Mouse (Mus musculus): ENCODE results near the gene Cpt1a. TPM values are rescaled to one million over a fixed set of nuclear protein-coding genes. Genes with fewer than 3 reads are reported as not detected.
A peak's percentile ranks its signal among the peaks of the same experiment; 100 is the strongest.

Cpt1a gene
- 7.0 and 8.3 TPM in 2 replicates for polyA plus RNA-seq (2016; fragmentation: Nextera tagmentation; extraction: Ambion mirVana)

DNA sequence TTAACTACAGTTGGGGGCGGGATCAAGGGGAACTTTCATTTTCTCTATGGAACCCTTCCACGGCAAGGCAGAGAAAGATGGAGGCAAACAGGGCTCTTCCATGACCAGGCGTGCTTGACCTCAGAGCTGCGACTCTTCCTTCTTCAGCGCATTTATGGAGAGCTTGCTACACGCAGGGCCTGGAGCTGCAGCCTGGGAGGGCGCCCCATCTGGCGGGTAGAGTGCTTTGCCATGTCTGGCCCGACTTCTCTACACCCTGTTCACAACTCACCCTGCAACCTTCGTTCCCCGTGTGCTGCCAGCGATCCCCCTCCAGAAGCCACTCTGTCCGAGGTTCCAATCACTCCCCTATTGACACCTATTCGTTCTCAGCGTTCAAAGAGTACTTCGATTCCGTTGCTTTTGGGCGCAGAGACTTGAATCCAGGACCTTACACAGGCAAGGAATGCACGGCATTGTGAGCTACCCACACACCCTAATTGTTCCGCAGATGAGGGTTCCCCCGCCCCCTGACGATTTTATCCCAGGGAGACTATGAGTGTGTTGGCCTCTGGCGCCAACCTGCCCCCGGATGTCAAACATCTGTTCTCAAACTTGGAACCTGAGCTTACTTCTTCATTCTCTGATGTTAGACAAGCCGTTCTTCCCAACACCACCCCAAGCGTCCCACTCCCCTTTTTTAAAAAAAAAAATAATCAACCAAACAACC lies at the start of gene Cpt1a:
Cpt1a (plus strand) TSS at position 74 of the 709 bp plus-strand sequence.
- 2% methylated on average over 26 of the region's 26 CpGs for WGBS (ENCODE audit: insufficient replicate concordance)
- Histone ChIP-seq H3K4me3 (peak within 1 kb of the TSS; percentile 70), H3K9ac (peak within 1 kb of the TSS; percentile 79), H3K27me3 (replicated peaks) (no peaks in the 10 kb centered on the region), H3K9me3 (replicated peaks) (no peaks in the 10 kb centered on the region), H3K27ac (peak within 1 kb of the TSS; percentile 87), H3K36me3 (no peaks in the 10 kb centered on the region), H3K4me2 (peak within 1 kb of the TSS; percentile 100), H3K4me1 (peaks cover 56% of the 10 kb centered on the region)
- peak; percentile 32 for ATAC-seq

- Histone ChIP-seq H3K27ac (no peak overlapping the region), H3K4me1 (no peaks in the 10 kb centered on the region), H3K9me3 (replicated peaks) (no peaks in the 10 kb centered on the region), H3K36me3 (peaks cover 98% of the 10 kb centered on the region), H3K4me3 (no peak overlapping the region), H3K27me3 (replicated peaks) (no peaks in the 10 kb centered on the region), H3K4me2 (no peak overlapping the region), H3K9ac (no peak overlapping the region)
- 82% methylated on average over 9 of the region's 9 CpGs for WGBS (ENCODE audit: insufficient replicate concordance)
- no peak for ATAC-seq
These were observed 48.8 kb upstream of the Cpt1a start for GRCm38 (mm10) chr19:3273331-3273730.

DNA sequence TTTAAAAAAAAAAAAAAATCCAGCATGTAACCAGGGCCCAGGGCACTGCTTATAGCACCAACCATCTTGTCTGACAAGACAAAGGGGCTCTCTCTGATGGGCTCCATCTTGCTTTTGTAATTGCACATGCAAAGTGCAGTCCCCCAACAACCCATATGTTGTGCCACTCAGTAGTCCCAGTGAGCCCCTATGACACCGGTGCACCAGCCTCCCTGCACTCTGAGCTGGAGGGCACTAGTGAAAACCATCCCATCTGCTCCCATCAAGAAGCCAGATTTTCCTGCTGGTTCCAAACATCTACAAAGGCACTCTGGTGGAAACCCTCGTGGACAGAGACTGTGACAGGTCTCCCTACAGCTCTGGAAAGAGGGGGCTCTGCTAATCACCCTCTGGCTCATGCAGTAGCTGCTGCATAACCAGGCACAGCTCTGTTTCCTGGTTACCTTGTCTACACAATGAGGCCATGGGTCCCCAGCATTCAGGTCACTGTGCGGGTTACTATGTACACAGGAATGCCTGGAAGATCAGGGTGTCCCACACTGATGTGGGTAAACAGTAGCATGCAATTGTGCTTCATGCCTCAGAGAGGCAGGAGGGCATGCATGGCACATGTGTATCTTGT lies 46.3 kb upstream of the Cpt1a start:
- Histone ChIP-seq H3K4me2 (no peak overlapping the region), H3K4me3 (no peak overlapping the region), H3K9ac (no peak overlapping the region), H3K9me3 (replicated peaks) (no peaks in the 10 kb centered on the region), H3K27ac (no peak overlapping the region), H3K36me3 (peaks cover 96% of the 10 kb centered on the region), H3K4me1 (no peaks in the 10 kb centered on the region), H3K27me3 (replicated peaks) (no peaks in the 10 kb centered on the region)
- ATAC-seq = 0 out of 2 replicates have a peak, but pooled peaks have one; percentile 35
- 75% methylated on average over 3 of the region's 3 CpGs for WGBS (ENCODE audit: insufficient replicate concordance)

DNA sequence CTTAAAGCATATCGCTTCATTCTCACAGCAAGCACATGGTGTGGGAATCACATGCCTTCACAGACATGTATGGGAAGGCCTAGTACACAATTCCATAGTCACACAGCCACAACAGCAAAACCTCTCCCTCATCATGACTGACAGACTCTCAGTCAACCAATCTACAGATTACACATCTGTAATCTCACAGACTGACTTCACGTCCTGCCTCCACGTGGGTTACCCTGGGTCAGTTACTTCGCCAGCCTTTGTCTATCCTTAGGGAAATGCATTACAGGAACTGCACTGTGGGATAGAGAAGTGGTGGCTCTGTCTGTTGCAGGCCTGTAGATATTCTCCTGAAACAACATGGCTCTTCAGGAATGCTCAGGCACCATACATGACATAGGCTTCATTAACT lies 40.2 kb upstream of the Cpt1a start:
- Histone ChIP-seq H3K4me3 (peak overlapping the region; percentile 90), H3K9ac (peak overlapping the region; percentile 84), H3K9me3 (replicated peaks) (no peaks in the 10 kb centered on the region), H3K27me3 (replicated peaks) (no peaks in the 10 kb centered on the region), H3K4me2 (peak overlapping the region; percentile 85), H3K27ac (no peak overlapping the region), H3K36me3 (peaks cover 62% of the 10 kb centered on the region), H3K4me1 (peaks cover 26% of the 10 kb centered on the region)
- 53% methylated on average over 4 of the region's 4 CpGs for WGBS (ENCODE audit: insufficient replicate concordance)
- ATAC-seq = no peak

DNA sequence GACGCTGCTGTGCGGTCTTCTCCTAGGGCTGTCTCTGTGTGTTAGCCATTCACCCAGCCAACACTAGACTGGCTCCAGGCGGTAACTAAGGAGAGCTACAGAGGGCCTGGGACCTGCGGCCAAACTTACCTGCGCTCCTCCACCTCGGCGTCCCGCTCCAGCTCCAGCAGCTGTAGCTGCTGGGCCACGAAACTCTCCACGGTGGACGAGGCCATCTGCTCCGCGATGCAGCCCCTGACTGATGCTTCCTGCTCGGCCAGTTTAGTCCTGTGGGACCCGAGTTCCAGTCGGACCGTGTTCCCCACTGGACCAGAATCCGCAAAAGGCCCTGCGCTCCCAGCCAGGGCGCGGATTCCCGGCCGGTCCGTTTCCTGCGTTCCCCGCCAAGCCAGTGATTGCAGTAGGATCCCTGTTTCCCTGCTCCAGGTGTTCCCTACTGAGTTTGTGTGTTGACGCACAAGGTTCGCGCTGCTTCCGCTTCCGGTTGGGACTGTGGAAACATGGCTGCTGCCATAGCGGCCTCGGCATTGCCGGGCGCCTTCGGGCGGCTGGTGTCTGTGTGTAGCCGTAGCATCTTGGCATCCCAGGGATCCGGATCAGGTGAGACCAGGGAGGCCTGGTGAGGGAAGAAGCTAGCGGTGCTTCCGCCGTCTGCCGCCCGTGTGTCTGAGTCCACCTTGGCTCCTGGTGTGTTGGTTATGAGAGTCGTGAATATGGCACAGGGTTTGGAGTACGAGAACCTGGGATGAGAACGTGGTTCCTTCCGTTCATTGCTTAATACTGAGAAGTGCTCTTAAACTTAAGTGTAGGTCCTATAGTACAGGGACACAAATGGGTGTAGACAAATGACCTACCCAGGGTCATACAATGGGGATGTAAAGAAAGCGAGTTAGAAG lies 39.3 kb upstream of the Cpt1a start, which contains the start of the genes Mrpl21 and Ighmbp2:
Mrpl21 (plus strand) TSS at position 330 of the 896 bp plus-strand sequence.
Ighmbp2 (minus strand) TSS at position 446 of the 896 bp plus-strand sequence.
- Histone ChIP-seq H3K27me3 (replicated peaks) (no peaks in the 10 kb centered on the region), H3K4me2 (peak within 1 kb of the TSS; percentile 85), H3K27ac (peak within 1 kb of the TSS; percentile 75; the same call in 1 of the 2 replicates), H3K36me3 (peaks cover 62% of the 10 kb centered on the region), H3K9me3 (replicated peaks) (no peaks in the 10 kb centered on the region), H3K4me3 (peak within 1 kb of the TSS; percentile 90), H3K4me1 (peaks cover 26% of the 10 kb centered on the region), H3K9ac (peak within 1 kb of the TSS; percentile 84)
- WGBS (ENCODE audit: insufficient replicate concordance) = under 1% methylated on average over 49 of the region's 49 CpGs
- ATAC-seq = peak; percentile 86

GRCm38 (mm10) chr19:3289006-3289405 lies 33.1 kb upstream of the Cpt1a start:
- Histone ChIP-seq H3K9me3 (replicated peaks) (no peaks in the 10 kb centered on the region), H3K9ac (no peak overlapping the region), H3K4me2 (no peak overlapping the region), H3K27ac (no peak overlapping the region), H3K4me3 (no peak overlapping the region), H3K27me3 (replicated peaks) (no peaks in the 10 kb centered on the region), H3K36me3 (peaks cover 76% of the 10 kb centered on the region), H3K4me1 (peaks cover 5% of the 10 kb centered on the region)
- ATAC-seq = no peak
- WGBS (ENCODE audit: insufficient replicate concordance) = 80% methylated on average over 1 of the region's 1 CpGs

- peak; percentile 49; the same call in 1 of the 2 replicates for ATAC-seq
- Histone ChIP-seq H3K4me1 (peaks cover 4% of the 10 kb centered on the region), H3K9me3 (replicated peaks) (no peaks in the 10 kb centered on the region), H3K9ac (no peak overlapping the region), H3K27me3 (replicated peaks) (no peaks in the 10 kb centered on the region), H3K4me3 (no peak overlapping the region), H3K4me2 (no peak overlapping the region), H3K27ac (no peak overlapping the region), H3K36me3 (peaks cover 54% of the 10 kb centered on the region)
- WGBS (ENCODE audit: insufficient replicate concordance) = 86% methylated on average over 2 of the region's 2 CpGs
These were observed 30.1 kb upstream of the Cpt1a start for GRCm38 (mm10) chr19:3292028-3292427.

DNA sequence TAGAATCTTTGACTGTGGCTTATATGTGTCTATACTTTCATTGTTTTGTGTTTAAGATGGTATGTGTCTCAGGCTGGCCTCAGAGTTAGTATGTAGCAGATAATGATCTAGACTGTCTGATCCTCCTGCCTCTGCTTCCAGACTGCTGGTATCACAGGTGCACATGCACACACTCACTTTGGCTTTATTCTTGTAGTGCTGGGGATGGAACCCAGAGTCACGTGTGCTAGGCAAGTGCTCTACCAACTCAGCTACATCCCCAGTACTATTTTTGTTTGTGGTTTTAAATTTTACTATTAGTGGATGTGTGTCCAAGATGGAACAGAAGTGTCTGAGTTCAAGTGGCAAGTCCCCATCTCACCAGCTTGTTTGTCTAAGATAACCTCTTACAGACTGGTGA lies 29.1 kb upstream of the Cpt1a start:
- H3K9me3 ChIP-seq (replicated peaks) = no peaks in the 10 kb centered on the region
- WGBS (ENCODE audit: insufficient replicate concordance) = 75% methylated on average over 1 of the region's 1 CpGs
- H3K4me1 ChIP-seq = peaks cover 7% of the 10 kb centered on the region

DNA sequence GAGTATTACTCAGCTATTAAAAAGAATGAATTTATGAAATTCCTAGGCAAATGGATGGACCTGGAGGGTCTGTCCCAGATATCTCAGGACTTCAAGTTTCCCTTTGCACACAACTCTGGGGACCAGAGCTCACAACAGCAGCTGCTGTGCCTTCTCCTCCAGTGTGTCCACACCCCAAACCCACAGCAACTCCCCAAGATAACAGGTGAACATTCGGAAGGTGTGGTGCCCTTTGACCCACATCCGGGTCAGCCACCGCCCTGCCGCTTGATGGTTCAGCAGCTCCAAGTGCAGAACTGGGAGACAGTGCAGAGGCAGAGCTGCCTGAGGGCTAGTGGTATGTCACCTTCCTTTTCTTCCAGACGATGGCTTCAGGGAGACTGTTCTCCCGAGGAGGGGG lies 26.9 kb upstream of the Cpt1a start:
- ATAC-seq = no peak
- Histone ChIP-seq H3K4me3 (no peak overlapping the region), H3K36me3 (peaks cover 22% of the 10 kb centered on the region), H3K27ac (no peak overlapping the region), H3K4me2 (no peak overlapping the region), H3K27me3 (replicated peaks) (no peaks in the 10 kb centered on the region), H3K4me1 (peaks cover 7% of the 10 kb centered on the region), H3K9me3 (replicated peaks) (no peaks in the 10 kb centered on the region), H3K9ac (no peak overlapping the region)
- 73% methylated on average over 6 of the region's 6 CpGs for WGBS (ENCODE audit: insufficient replicate concordance)

More for the DNA sequence above, 29.1 kb upstream of the Cpt1a start:
- H3K4me3 ChIP-seq = no peak overlapping the region
- H3K4me2 ChIP-seq = no peak overlapping the region
- no peak overlapping the region for H3K27ac ChIP-seq
- ATAC-seq = no peak
- H3K9ac ChIP-seq = no peak overlapping the region
- peaks cover 44% of the 10 kb centered on the region for H3K36me3 ChIP-seq
- H3K27me3 ChIP-seq (replicated peaks) = no peaks in the 10 kb centered on the region

- Histone ChIP-seq H3K27me3 (replicated peaks) (no peaks in the 10 kb centered on the region), H3K9me3 (replicated peaks) (no peaks in the 10 kb centered on the region), H3K36me3 (peaks cover 7% of the 10 kb centered on the region; the same call in 1 of the 2 replicates), H3K27ac (no peak overlapping the region), H3K4me3 (no peak overlapping the region), H3K4me2 (no peak overlapping the region), H3K4me1 (peaks cover 7% of the 10 kb centered on the region), H3K9ac (no peak overlapping the region)
- ATAC-seq = no peak
These were observed 25.1 kb upstream of the Cpt1a start for GRCm38 (mm10) chr19:3297034-3297433.

DNA sequence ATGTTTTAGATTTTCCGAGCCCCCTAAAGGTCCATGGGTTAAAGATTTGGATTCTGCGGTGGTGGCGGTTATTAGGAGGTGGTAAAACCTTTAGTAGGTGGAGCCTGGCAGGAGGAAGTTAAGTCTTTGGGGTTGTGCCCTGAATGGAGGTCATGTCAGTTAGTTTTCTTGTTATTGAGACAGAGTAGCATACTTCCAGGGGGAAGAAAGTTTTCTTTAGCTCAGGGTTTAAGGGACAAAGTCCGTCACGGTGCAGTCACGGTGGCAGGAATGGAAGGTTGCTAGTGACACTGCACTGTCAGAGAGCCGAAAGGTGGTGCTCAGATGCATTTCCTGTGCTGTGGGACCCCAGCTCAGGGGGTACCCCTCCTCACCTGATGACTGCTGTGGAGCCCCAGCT lies 24.4 kb upstream of the Cpt1a start:
- H3K36me3 ChIP-seq = peaks cover 3% of the 10 kb centered on the region; the same call in 1 of the 2 replicates
- ATAC-seq = no peak
- H3K4me1 ChIP-seq = peaks cover 7% of the 10 kb centered on the region
- no peak overlapping the region for H3K9ac ChIP-seq
- WGBS (ENCODE audit: insufficient replicate concordance) = 71% methylated on average over 7 of the region's 7 CpGs
- no peak overlapping the region for H3K27ac ChIP-seq
- H3K4me3 ChIP-seq = no peak overlapping the region
- no peaks in the 10 kb centered on the region for H3K9me3 ChIP-seq (replicated peaks)
- no peak overlapping the region for H3K4me2 ChIP-seq
- H3K27me3 ChIP-seq (replicated peaks) = no peaks in the 10 kb centered on the region

All from liver, embryonic 12.5 days (tissue).